Mouse (Mus musculus): ENCODE measurements around the gene Higd2a.
"Not testable (repeated sequence)": the region's sequence is repeated elsewhere in the genome, so short reads cannot be mapped to it uniquely, and the experiment has no call there.

The Higd2a gene

DNA sequence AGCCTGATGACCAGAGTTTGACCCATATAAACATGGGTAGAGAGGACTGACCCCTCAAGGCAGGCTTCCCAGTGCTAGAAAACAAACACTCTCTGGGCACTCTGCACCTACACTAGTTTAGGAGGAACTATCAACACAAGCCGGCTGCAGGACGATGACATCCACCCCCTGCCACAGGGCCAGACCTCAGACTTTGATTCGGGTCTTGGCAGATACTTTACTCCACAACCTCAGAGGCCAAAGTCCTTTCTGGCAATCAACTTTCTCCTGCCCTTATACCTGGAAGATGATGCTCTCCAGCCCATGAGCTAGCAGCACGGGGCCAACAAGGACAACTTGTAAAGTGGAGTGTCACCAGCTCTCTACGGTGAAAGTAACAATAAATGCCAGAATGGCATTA is 7.1 kb upstream of the Higd2a start:
- no peak for DNase-seq

DNA sequence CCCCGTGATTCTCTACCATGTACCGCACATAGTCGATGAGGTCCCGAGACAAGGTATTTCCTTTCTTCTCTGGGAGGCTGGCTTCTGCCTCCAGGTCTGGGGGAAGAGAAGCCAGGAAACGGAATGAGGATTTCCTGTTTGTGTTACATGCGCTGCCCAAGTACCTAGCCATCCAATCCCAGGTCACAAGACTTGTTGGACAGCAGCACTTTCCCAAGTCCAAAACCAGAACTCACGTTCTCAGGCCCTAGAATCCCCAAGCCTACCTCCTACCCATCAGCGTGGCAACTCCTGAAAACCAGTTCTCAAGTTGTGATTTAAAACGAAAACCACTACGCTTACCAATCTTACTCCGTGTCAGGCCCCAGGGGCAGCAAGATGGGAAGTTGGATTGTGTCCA is 4.2 kb upstream of the Higd2a start:
- DNase-seq: no peak

DNA sequence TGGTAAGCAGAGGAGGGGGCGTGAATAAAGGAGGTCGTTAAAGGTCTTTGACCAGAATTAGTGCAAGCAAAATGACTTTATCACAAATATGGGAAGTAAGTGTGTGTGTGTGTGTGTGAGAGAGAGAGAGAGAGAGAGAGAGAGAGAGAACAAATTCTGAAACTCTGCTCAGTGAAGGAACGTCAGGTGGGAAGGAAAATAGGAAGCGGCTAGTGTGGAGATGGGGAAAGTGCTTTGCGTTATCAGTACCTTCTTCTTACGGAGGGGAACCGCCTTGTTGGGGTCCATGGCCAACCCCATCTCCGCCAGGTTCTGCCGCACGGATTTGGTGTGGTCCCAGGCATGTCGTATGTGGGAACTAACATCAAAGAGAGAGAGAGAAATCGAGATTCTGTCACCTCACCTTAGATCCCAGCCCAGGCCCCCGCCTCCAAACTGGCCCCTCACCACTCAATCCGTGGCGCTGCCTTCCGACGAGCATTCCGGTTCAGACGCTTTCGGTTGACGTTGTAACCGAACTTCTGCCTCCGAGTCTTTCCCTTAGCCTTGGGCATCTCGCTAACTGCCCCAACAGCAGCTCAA is 502 bp upstream of the Higd2a start:
- DNase-seq: peak; percentile 68

DNA sequence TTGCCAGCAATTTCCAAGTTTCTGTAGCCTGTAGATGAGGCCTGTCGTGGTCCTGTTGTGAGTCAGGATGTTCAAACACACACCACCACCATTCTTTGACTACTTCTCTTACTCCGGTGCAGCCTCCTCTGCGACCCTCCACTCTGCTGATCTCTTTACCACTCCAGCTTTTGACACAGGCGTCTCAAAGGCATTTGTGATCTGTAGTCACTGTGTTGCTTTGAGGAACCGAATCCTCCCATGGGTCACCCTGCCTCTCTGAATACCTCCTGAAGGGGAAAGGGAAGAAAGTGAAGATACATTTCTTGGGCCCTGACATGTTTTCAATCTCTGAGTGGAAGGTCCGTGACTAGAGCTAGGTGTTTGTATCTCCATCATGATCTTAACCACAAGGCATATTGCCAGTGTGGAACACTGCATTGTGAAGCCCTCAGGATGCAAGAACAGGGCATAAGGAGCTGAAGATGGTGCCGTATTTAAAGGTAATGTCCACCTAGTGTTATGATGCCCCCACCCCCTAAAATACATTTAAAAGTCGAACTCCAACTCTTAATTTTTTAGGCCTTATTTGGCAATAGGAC is 1.9 kb downstream of the Higd2a start:
- no peak for DNase-seq

DNA sequence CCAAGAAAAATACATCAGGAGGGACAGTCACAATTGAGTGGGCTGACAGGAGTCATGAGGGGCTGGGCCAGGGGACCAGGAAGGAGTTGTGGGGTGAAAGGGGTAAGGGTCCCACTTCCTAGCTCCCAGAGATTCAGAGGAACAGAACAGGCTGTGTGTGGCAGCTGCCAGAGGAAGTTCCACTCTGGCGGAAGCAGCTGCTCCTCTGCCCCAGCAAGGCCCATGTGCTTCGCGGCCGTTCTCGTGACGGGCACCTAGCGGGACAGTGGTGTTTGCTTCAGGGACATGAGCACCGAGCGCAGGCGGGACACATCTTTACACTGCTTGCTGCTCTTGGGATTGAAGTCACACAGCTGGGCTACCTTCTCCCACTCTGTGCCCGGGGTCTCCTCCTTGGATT is 3.6 kb downstream of the Higd2a start:
- no peak for DNase-seq

DNA sequence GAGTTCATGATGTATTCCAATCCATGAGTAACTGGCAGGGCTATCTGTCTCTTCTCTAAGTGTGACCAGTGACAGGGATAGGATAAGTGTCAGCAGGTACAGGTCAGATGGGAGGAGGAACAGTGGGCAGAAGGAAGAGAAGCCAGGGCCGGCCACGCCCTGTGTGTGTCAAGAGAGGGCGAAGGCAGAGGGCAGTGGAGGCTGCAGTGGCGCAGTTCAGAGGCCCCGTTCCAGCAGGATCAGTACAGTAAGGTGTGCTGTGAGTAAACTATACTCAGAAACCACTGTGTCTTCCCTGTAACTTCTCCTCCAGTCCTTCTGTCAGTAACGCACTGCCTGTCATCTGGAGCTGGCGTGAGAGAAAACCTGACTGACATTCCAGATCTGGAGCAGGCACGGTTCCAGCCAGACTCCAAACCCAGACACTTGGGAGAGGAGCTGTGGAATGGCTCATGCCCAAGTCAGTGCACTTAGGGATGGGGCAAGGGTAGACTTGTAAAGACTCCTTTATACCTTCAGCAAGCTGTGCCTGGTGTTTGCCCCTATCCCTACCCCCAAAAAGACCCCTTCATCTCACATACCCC is 6.2 kb downstream of the Higd2a start:
- no peak for DNase-seq

DNA sequence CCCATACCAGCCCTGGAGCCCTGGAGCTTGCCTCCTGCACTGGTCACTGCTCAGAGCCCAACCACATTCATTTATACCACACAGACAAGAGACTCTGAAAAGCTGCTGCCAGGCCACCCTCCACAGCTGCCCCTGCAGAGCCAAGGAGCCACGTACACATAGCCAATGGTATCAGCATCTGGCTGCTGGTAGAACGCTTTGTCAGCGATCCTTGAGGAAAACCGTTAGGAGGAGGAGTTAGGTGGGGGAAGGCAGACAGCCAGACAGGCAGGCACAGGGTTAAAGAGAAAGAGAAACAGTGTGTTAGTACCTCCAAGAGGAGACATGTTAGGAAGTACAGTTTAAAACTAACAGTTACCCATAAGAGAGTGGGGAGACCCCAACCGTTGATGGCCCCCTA is 6.9 kb downstream of the Higd2a start:
- DNase-seq: no peak

DNA sequence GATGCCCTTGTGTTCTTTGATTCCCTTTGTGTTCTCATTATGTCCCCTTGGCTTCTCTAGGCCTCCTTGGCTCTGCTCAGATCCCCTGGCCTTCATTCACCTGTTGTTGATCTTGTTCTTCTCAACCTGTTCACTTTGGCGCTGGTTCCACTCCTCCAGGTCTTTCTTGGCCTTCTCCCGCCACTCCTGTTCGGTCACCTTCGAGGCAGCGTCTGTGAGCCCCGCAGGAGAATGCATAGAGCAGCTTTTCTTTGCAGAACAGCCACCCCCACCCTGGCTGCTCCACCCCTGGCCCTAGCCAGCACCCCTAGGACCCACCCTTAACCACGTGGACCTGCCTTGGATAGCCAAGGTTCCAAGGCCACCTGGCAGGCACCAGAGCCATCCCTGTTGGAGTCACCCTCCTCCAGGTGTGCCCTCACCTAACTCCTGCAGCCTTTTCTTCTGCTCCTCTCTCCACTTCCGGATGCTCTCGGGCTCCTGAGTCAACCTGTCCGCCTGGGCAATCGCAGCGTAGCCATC is 8.7 kb downstream of the Higd2a start:
- DNase-seq: no peak

DNA sequence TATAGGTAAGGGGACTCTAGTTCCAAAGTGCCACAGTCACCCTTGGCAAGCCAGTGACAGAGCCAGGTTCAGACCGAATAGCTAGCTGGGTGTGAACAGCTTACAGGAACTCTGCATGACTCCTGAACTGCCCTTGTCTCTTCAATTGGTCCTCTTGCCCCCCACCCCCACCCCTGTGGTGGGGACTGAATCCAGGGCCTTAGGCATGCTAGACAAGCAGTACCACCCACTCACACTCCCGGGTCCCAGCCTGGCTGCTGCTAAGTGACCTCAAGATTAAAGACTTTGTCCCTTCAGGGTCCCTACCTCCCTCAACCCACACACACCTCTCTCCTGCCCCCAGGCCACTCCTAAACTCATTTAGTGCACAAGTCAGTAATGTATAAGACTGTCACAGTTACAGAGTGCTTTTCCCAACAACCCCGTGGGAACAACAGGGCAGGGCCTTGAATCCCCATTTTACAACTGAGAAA is 12.7 kb downstream of the Higd2a start:
- no peak for DNase-seq

DNA sequence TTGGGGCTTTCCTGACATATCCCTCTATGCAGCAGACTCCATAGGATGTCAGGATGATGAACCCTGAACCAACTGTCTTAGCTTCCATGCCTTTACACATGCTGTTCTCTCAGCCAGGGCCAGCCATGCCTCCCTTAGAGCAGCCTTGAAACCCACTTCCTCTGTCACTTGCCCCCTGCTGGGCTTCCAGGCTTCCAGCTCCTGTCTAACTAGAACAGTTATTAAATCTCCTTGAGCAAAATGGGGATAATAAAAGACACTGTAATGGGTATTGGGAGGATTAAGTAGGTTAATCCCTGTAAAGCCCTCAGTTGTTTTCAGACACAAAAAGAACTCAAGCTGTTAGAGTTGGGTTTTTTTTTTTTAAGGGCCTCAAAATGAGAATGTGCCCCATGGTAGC is 13.5 kb downstream of the Higd2a start:
- no peak for DNase-seq

DNA sequence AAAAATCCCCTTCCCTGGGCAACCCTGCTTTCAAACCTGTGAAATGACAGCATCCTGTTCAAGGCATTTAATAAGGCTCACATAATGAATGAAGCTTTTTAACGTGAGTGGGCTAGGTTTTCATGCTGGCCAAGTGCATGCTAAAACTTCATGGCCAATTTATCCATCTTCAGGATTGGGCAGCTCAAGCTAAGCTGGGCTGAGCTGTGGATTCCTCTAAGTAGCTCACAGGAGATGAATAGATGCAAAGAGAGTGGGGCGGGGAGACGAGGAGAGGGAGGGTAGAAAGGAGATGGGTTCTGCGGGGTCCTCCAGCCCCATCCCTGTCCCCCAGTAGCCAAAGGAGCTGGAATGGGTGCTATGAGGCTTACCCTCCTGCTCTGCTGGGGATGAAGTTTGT is 14.2 kb downstream of the Higd2a start:
- DNase-seq: no peak

DNA sequence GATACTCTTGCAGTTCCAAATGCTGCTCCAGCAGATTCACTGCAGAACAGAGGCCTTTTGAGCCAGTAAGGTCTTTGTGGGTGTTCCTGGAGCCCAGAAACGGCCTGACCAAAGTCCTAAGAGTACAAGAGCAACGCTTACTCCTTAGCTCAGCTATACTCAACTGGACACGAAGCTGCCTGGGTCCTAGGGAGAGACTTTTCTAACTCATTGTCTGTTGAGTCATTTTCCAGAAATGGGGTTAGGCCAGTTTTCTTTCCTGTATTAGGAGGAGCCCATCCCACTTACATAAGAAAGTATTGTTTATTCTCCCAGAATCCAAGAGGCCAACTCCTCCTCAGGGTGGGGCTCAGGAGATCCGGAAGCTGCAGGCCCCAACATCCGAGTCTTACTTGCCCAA is 15.4 kb downstream of the Higd2a start:
- DNase-seq: no peak

DNA sequence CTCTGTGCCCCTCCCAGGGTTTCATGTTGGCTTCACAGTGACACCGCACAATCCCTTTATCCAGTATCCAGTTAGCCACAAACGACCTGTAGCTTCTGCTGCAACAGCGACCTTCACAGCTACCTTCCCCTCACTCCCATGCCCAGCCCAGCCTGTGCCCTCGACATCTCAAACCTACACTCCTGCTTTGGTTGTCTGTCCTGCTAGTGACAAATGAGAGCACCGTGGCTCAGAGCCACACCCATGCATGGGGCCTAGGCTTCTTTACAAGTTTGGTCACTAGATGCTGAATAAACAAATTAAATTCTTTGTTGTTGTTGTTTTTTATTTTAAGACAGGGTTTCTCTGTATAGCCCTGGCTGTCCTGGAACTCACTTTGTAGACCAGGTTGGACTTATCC is 17.2 kb downstream of the Higd2a start:
- DNase-seq: no peak

DNA sequence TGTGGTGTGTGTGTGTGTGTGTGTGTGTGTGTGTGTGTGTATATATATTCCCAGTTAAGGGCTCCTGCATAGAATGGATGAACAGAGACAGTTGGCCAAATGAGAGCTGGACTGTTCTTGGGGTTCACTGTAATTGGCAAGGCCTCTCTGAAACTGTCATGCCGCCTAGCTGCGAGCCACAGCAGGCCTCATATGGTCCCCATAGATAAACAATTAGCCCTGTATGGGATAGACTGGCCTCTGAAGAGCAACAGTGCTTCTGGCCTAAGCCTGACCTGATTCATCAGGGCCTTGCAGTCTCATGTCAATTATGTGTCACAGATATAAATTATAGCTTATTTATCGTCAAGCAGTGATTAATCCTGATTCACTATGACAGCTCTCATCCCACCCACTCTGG is 18.0 kb downstream of the Higd2a start:
- no peak for DNase-seq

DNA sequence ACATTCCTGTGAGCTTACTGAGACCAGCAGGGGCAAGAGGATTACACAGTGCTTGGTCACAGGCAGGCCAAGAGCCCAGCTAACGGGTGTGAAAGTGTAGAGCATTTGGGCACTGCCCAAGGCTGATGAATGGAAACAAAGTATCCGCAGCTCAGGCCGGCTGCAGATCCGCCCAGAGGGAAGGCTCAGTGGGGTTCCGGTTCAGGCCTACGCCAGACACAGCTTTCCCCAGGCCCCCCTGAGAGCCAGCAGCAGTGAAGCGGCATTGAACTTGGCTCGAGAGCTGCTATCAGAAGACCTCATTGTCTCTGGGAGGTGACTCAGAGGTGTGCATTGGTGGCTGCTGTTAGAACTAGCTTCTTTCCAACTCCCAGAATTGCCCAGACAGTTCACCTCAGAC is 18.7 kb downstream of the Higd2a start:
- no peak for DNase-seq

DNA sequence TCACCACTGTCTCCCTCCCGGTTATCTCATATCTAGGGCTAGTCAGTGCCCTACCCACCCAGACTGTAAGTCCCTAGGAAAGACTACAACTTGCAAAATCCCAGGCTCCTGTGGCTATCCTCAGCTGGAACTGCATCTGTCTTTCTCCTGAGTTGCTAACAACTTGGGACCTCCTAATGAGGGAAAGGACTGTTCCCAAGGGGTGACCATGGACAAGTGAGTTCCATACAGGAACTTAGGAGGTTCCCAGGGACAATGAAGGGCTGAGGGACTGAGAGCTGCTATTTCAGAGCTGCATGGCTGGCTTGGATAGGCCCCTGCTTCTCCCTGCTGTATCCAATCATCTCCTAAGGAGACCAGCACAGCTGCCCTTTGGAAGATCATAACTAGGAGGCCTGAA is 19.3 kb downstream of the Higd2a start:
- no peak for DNase-seq

DNA sequence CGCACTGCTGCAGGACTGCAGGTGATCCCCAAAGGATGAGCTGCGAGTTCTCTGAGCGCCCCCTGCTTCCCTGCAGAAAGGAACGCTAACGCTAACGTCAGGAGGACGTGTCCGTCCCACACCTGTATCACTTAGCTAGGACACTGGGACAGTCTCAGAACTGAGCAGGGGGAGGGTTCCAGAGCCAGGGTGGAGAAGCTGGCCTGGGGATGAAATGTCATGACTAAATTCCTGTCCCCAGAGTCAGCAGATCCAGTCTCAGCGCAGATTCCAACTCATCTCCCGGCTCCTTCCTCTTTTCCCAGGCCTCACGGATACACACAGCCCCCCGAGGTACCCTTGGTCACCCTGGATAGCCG is 20.6 kb downstream of the Higd2a start:
- DNase-seq: no peak

DNA sequence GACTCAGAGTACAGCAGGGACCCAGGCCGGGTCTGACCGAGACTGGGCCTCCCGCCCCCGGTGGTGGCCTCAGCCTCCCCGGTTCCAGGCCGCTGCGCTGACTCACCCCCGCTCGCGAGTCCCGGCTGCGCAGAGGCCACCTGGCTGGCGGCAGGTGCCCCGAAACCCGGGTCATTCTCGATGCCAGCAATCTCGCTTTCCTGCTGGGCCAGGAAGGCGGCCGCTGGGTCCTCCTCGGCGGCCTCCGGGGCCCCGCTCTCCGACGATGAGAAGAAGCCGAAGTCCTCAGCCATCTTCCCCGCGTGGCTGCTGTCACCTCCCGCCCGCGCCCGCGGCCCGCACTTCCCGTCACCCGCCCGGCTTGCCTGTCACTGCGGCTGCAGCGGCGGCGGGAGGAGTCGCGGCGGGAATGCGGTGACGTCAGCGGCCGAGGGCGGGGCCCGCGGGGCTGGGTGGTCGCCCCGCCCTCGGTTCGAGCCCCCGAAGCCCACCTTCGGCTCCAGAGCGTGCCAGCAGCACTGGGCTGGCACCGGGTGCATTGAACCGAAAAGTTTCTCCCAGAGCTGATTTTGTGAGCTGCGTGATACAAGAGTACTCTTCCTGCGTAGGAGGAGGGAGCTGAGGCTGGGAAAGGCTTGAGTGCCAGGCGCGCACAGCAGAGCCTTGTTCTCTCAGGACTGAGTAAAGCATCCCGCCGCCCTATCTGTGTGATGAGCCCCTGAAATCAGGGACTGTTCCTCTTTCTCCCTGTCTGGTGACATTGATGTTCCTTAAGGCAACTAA is 21.2 kb downstream of the Higd2a start, which contains the start of gene Cltb:
Cltb (minus strand) TSS at position 373 of the 783 bp plus-strand sequence.
- DNase-seq: peak; percentile 94

DNA sequence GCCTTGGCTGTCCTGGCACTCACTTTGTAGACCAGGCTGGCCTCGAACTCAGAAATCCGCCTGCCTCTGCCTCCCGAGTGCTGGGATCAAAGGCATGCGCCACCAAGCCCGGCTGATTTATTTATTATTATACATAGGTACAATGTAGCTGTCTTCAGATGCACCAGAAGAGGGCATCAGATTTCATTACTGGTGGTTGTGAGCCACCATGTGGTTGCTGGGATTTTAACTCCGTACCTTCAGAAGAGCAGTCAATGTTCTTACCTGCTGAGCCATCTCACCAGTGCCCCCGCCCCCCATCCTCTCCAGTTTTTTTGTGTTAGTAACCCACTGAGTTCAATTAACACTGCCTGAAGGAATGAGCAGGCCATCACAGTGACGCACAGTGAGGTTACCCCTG is 23.1 kb downstream of the Higd2a start:
- DNase-seq: not testable (repeated sequence)

DNA sequence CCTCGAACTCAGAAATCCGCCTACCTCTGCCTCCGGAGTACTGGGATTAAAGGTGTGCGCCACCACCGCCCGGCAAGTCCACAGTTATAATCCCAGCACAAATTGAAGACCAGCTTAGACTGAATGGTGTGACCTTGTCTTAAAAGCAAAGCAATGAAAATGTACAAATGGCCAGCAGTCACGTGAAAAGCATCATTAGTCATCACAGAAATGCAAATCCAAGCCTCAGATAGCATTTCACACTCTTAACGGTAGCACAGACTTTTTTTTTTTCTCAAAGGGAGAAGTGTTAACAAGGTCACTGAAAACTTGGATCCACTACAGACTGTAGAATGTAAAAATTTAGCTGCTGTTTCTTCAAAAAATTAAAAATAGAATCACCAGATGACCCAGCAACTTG is 26.3 kb downstream of the Higd2a start:
- no peak for DNase-seq

DNA sequence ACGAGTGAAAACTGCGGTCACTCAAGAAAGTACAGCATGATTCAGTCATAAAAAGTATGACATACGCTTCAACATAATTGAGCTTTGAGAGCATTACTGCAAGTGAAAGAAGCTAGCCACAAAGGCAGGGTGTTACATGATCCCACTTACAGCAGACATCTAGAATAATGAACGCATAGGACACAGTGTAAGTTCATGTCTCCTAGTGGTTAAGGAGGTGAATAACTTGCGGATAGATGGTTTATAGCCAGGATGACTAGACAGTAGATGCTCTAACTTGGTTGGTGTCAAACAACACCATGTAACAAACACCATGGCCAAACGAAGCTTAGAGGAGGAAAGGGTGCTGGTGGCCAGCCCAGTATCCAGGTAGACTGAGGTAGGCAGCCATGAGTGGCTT is 27.0 kb downstream of the Higd2a start:
- no peak for DNase-seq

DNA sequence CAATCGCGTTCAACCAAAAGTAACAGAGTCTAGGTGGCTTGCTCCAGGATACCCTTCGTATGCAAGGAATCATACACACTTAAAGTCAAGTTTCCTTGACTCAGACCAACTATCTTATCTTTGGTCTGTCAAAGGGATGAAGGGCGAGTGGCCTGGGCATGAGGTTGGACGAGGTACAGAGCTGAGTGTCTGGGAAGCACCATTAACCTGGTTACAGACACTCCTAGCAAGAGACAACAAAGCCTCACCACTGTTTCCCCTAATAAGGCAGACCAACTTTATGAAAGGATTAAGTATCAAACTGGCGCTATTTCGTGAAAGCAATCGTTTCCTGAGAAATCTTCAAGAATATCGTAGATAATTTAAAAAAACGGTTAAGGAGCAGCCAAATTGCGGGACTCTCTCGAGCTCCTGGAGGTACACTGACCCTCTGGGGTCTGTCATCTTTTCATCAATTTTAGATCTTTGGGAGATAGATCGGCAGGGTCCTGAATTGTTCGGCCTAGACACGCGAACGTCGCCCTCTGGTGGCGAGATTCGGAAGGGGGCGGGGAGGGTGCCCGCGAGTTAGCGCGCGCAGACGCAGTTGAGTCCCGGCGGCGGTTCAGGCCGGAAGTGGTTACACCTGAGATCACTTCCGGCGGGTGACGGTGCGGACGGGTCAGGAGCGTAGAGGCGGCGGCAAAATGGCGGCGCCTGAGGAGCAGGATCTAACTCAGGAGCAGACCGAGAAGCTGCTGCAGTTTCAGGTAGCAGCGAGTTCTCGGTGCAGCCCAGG is 31.3 kb downstream of the Higd2a start, which contains the start of gene Faf2:
Faf2 (plus strand) TSS at position 630 of the 778 bp plus-strand sequence.
- DNase-seq: peak; percentile 100

DNA sequence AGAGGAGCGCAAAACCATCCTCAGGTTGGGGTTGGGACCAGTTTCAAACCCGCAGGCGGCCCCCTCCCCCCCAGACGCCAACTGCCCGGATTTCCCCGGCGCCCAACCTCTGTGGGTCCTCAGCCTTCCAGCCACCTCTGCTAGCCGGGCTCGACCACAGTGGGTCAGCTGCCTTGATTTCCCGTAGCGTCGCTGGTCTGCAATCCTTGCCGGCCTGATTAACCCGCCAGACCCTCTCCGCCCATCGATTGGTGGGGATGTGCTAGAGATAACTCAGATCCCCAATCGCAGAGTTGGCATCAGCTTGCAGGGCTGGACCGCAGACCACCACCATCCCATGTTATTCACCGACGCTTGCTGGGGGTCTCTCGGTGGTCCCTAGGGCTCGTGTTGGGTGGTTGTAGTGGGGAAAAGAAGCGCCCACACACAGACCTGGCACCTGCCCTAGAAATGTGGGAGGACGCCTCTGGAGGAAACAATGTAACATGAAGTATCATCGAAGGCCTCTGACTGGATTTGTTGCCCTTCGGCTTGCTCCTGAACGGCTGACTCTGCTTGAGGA is 32.0 kb downstream of the Higd2a start:
- no peak for DNase-seq
